Mouse (Mus musculus): ENCODE results near the gene Atp6v0d1.

GRCm38 (mm10) chr8:105517346-105517745 is 48.5 kb downstream of the Atp6v0d1 start:
- TF ChIP-seq ZNF384 (IDR thresholded peaks at IDR 0.05; ENCODE audit: low read depth, low read length) (no peak), CHD2 (IDR thresholded peaks at IDR 0.05; ENCODE audit: low read depth, low read length) (no peak), MAFK (IDR thresholded peaks at IDR 0.05; ENCODE audit: insufficient read depth, low read depth, low read length) (no peak)

Measured in ES-E14 (cell line).